Mouse (Mus musculus) intestine, embryonic 14.5 days (tissue): ENCODE data around the gene Slc8a1. TPM values are rescaled to one million over a fixed set of nuclear protein-coding genes. Genes with fewer than 3 reads are reported as not detected.

Experiments used
- ATAC-seq: fragments of 200-750 bp; cut with Nextera tagmentation; replicated peaks from 2 replicates; pipeline ENCODE4 v1.8.0; 2017; ENCODE audit warnings: low read depth, moderate number of reproducible peaks, moderate TSS enrichment, moderate library complexity; ENCODE audit not compliant: low FRiP score, low TSS enrichment
- DNase-seq: peaks from one replicate; pipeline ENCODE4 v3.0.0-alpha.2; 2018; ENCODE audit warnings: low spot score
- H3K27ac ChIP-seq: fragments of 300-500 bp; sonication (generic); 2 replicates; pipeline ENCODE4 v1.5.1; 2014; ENCODE audit warnings: low read depth, mild to moderate bottlenecking, control low read depth
- H3K27me3 ChIP-seq: fragments of 300-500 bp; sonication (generic); replicated peaks from 2 replicates; pipeline ENCODE4 v1.6.1; 2014; ENCODE audit warnings: low read length, control low read depth; ENCODE audit not compliant: control insufficient read depth, insufficient read depth
- H3K36me3 ChIP-seq: fragments of 300-500 bp; sonication (generic); 2 replicates; pipeline ENCODE4 v1.6.1; 2014; ENCODE audit warnings: low read length, control low read depth; ENCODE audit not compliant: control insufficient read depth, insufficient read depth
- H3K4me1 ChIP-seq: fragments of 300-500 bp; sonication (generic); replicated peaks from 2 replicates; pipeline ENCODE4 v1.6.1; 2014; ENCODE audit warnings: low read length, control low read depth, mixed read lengths; ENCODE audit not compliant: control insufficient read depth, insufficient read depth
- H3K4me2 ChIP-seq: fragments of 300-500 bp; sonication (generic); 2 replicates; pipeline ENCODE4 v1.6.1; 2014; ENCODE audit warnings: low read length
- H3K4me3 ChIP-seq: fragments of 300-500 bp; sonication (generic); 2 replicates; pipeline ENCODE4 v1.5.1; 2014; ENCODE audit warnings: low read depth, low read length, control low read depth, mixed read lengths
- H3K9ac ChIP-seq: fragments of 300-500 bp; sonication (generic); 2 replicates; pipeline ENCODE4 v1.6.1; 2014; ENCODE audit warnings: mild to moderate bottlenecking, low read length
- H3K9me3 ChIP-seq: fragments of 300-500 bp; sonication (generic); 2 replicates; pipeline ENCODE4 v1.6.1; 2016; ENCODE audit warnings: low read length, control low read depth; ENCODE audit not compliant: control insufficient read depth
- WGBS: fragments of 180-500 bp; shearing (Covaris S2); extraction: QIAGEN DNeasy Blood & Tissue Kit; methylation state at CpG from one replicate; pipeline ENCODE4 v1.1.7; 2014; 5-methylcytosine and 5-hydroxymethylcytosine counted together
- polyA plus RNA-seq: library from polyadenylated mRNA; unstranded; fragments of >200 nt; fragmentation: Nextera tagmentation; extraction: Ambion mirVana; gene quantifications from 2 replicates; pipeline ENCODE4 v1.2.1, GENCODE M21; 2014

Gene Slc8a1
- polyA plus RNA-seq, 1 experiment from 2014 or later: 9.2 TPM

- 79% methylated on average over 4 of the region's 4 CpGs for WGBS
These were observed 868 bp downstream of the Slc8a1 start for GRCm38 (mm10) chr17:81737309-81737708.

GRCm38 (mm10) chr17:81735583-81735982, 2.6 kb downstream of the Slc8a1 start:
- 59% methylated on average over 2 of the region's 2 CpGs for WGBS
- H3K4me2 ChIP-seq: no peak overlapping the region
- no peak for ATAC-seq

More at GRCm38 (mm10) chr17:81737309-81737708, 868 bp downstream of the Slc8a1 start:
- no peaks in the 10 kb centered on the region for H3K9me3 ChIP-seq
- H3K4me3 ChIP-seq: no peak overlapping the region
- H3K27me3 ChIP-seq: no peaks in the 10 kb centered on the region
- no peak for ATAC-seq
- H3K27ac ChIP-seq: no peak overlapping the region
- DNase-seq: no peak
- peaks cover 11% of the 10 kb centered on the region; the same call in 1 of the 2 replicates for H3K4me1 ChIP-seq
- H3K36me3 ChIP-seq: no peaks in the 10 kb centered on the region
- no peak overlapping the region for H3K9ac ChIP-seq
- H3K4me2 ChIP-seq: peak overlapping the region; percentile 14; the same call in 1 of the 2 replicates

GRCm38 (mm10) chr17:81729891-81730290, 8.3 kb downstream of the Slc8a1 start:
- Histone ChIP-seq H3K27me3 (no peaks in the 10 kb centered on the region), H3K4me3 (no peak overlapping the region), H3K9me3 (no peaks in the 10 kb centered on the region), H3K36me3 (no peaks in the 10 kb centered on the region), H3K27ac (no peak overlapping the region), H3K4me2 (no peak overlapping the region), H3K4me1 (no peaks in the 10 kb centered on the region), H3K9ac (no peak overlapping the region)
- DNase-seq (no peak), ATAC-seq (no peak)
- WGBS: 89% methylated on average over 4 of the region's 4 CpGs

More at GRCm38 (mm10) chr17:81735583-81735982, 2.6 kb downstream of the Slc8a1 start:
- H3K27me3 ChIP-seq: no peaks in the 10 kb centered on the region
- H3K4me3 ChIP-seq: no peak overlapping the region
- no peak overlapping the region for H3K27ac ChIP-seq
- no peaks in the 10 kb centered on the region for H3K36me3 ChIP-seq
- peaks cover 6% of the 10 kb centered on the region; the same call in 1 of the 2 replicates for H3K4me1 ChIP-seq
- no peaks in the 10 kb centered on the region for H3K9me3 ChIP-seq
- DNase-seq: no peak
- no peak overlapping the region for H3K9ac ChIP-seq

GRCm38 (mm10) chr17:81712273-81712751, 25.9 kb downstream of the Slc8a1 start:
- Histone ChIP-seq H3K9ac (no peak overlapping the region), H3K36me3 (no peaks in the 10 kb centered on the region), H3K4me2 (no peak overlapping the region), H3K27ac (no peak overlapping the region), H3K4me1 (no peaks in the 10 kb centered on the region), H3K9me3 (no peaks in the 10 kb centered on the region), H3K4me3 (no peak overlapping the region), H3K27me3 (no peaks in the 10 kb centered on the region)
- no peak for DNase-seq
- ATAC-seq: no peak
- 45% methylated on average over 1 of the region's 1 CpGs for WGBS

- no peak overlapping the region for H3K4me2 ChIP-seq
- DNase-seq (no peak), ATAC-seq (no peak)
- 44% methylated on average over 3 of the region's 3 CpGs for WGBS
- no peak overlapping the region for H3K4me3 ChIP-seq
- H3K27ac ChIP-seq: no peak overlapping the region
- no peaks in the 10 kb centered on the region for H3K36me3 ChIP-seq
- no peaks in the 10 kb centered on the region for H3K27me3 ChIP-seq
- no peak overlapping the region for H3K9ac ChIP-seq
- H3K9me3 ChIP-seq: no peaks in the 10 kb centered on the region
- no peaks in the 10 kb centered on the region for H3K4me1 ChIP-seq
These were observed 33.4 kb downstream of the Slc8a1 start for GRCm38 (mm10) chr17:81704761-81705160.

GRCm38 (mm10) chr17:81703258-81703657, 34.9 kb downstream of the Slc8a1 start:
- DNase-seq (no peak), ATAC-seq (no peak)
- Histone ChIP-seq H3K4me1 (peaks cover 7% of the 10 kb centered on the region; the same call in 1 of the 2 replicates), H3K9ac (no peak overlapping the region), H3K4me2 (no peak overlapping the region), H3K9me3 (no peaks in the 10 kb centered on the region), H3K27ac (no peak overlapping the region), H3K27me3 (no peaks in the 10 kb centered on the region), H3K4me3 (no peak overlapping the region), H3K36me3 (no peaks in the 10 kb centered on the region)
- WGBS: 80% methylated on average over 2 of the region's 2 CpGs

GRCm38 (mm10) chr17:81701701-81702100, 36.5 kb downstream of the Slc8a1 start:
- no peaks in the 10 kb centered on the region for H3K9me3 ChIP-seq
- no peaks in the 10 kb centered on the region for H3K36me3 ChIP-seq
- H3K27me3 ChIP-seq: no peaks in the 10 kb centered on the region
- ATAC-seq (no peak), DNase-seq (no peak)
- H3K27ac ChIP-seq: no peak overlapping the region
- peaks cover 7% of the 10 kb centered on the region; the same call in 1 of the 2 replicates for H3K4me1 ChIP-seq
- H3K4me2 ChIP-seq: no peak overlapping the region
- H3K4me3 ChIP-seq: no peak overlapping the region
- no peak overlapping the region for H3K9ac ChIP-seq
- 71% methylated on average over 4 of the region's 4 CpGs for WGBS

- peaks cover 7% of the 10 kb centered on the region; the same call in 1 of the 2 replicates for H3K4me1 ChIP-seq
- H3K36me3 ChIP-seq: no peaks in the 10 kb centered on the region
- no peak overlapping the region for H3K27ac ChIP-seq
- no peak overlapping the region for H3K4me2 ChIP-seq
- no peak overlapping the region for H3K9ac ChIP-seq
- H3K27me3 ChIP-seq: no peaks in the 10 kb centered on the region
- WGBS: 20% methylated on average over 10 of the region's 10 CpGs
- no peak for DNase-seq
- H3K9me3 ChIP-seq: no peaks in the 10 kb centered on the region
- no peak overlapping the region for H3K4me3 ChIP-seq
- 0 out of 2 replicates have a peak, but pooled peaks have one; percentile 15 for ATAC-seq
These were observed 39.4 kb downstream of the Slc8a1 start for GRCm38 (mm10) chr17:81698789-81699188.

- Histone ChIP-seq H3K9me3 (no peaks in the 10 kb centered on the region), H3K4me1 (peaks cover 7% of the 10 kb centered on the region; the same call in 1 of the 2 replicates), H3K27me3 (no peaks in the 10 kb centered on the region), H3K9ac (no peak overlapping the region), H3K4me2 (no peak overlapping the region), H3K36me3 (no peaks in the 10 kb centered on the region), H3K4me3 (no peak overlapping the region), H3K27ac (no peak overlapping the region)
- 56% methylated on average over 2 of the region's 2 CpGs for WGBS
- ATAC-seq: no peak
- DNase-seq: no peak
These were observed 40.5 kb downstream of the Slc8a1 start for GRCm38 (mm10) chr17:81697695-81698094.
